Mouse (Mus musculus) bone marrow macrophage, adult 2 months (primary cell): ENCODE measurements at regions not wholly inside any gene's neighbourhood (a gene's known extent, or its start where the extent isn't known, plus 50 kb on each side); places are given as distances from the start of the nearest gene placed in this dataset.
A peak's percentile ranks its signal among the peaks of the same experiment; 100 is the strongest.

Source experiments
- H3K27ac ChIP-seq: 2 replicates; pipeline ENCODE4 v1.5.1; 2012; ENCODE audit warnings: low read depth, low read length; ENCODE audit not compliant: insufficient read depth
- H3K4me1 ChIP-seq: 2 replicates; pipeline ENCODE4 v1.6.1; 2012; ENCODE audit warnings: low read length; ENCODE audit not compliant: control insufficient read depth, insufficient read depth
- H3K4me3 ChIP-seq: 2 replicates; pipeline ENCODE4 v1.5.1; 2012; ENCODE audit warnings: mild to moderate bottlenecking, low read length, moderate library complexity; ENCODE audit not compliant: insufficient read depth
- CTCF ChIP-seq: IDR thresholded peaks from 2 replicates; pipeline ENCODE4 v1.5.1; 2012; ENCODE audit warnings: low read depth, mild to moderate bottlenecking, low read length, moderate library complexity
- POLR2A ChIP-seq: IDR thresholded peaks from 2 replicates; pipeline ENCODE4 v1.6.1; 2012; ENCODE audit warnings: mild to moderate bottlenecking, low read depth, low read length, borderline replicate concordance

DNA sequence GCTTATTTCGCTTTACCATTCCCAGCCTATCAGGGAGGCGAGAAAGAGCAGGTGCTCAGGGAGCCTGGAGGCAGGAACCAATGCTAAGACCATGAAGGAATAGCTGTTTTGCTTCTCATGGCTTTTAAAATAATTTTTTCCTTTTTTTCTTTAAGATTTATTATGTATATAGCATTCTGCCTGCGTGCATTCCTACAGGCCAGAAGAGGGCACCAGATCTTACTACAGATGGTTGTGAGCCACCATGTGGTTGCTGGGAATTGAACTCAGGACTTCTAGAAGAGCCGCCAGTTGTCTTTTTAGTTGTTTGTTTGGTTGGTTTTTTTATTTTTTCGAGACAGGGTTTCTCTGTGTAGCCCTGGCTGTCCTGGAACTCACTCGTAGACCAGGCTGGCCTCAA, 113.6 kb upstream of the Armc2 start:
- Histone ChIP-seq H3K4me1 (peaks cover 7% of the 10 kb centered on the region), H3K4me3 (no peak overlapping the region), H3K27ac (peak overlapping the region; percentile 40)
- TF ChIP-seq CTCF (0 out of 2 replicates have a peak, but pooled peaks have one; percentile 16), POLR2A (no peak)

DNA sequence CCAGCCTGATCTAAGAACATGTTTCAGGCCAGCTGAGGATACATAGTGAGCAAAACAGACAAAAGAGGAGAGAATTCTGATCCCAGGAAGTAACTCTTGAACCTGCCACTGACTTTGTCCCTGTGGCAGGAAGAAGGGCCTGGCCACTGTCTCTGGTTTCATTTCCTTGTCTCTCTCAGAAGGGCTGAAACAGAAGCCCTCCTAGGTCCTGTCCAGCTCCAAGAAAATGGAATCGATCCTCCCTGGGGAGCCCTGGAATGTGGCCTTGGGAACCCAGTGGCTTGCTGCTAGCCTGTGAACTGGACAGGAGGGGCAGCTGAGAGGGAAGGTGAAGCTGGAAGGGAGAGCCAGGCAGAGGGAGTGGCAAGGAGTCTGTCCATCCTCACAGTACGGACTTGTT, 113.1 kb upstream of the Armc2 start:
- Histone ChIP-seq H3K4me1 (peaks cover 7% of the 10 kb centered on the region), H3K4me3 (no peak overlapping the region), H3K27ac (peak overlapping the region; percentile 40)
- no peak for TF ChIP-seq POLR2A

GRCm38 (mm10) chr10:42127865-42128419, 109.7 kb upstream of the Armc2 start:
- no peak overlapping the region for H3K27ac ChIP-seq
- H3K4me1 ChIP-seq = peaks cover 10% of the 10 kb centered on the region
- no peak overlapping the region for H3K4me3 ChIP-seq
- no peak for TF ChIP-seq POLR2A
- TF ChIP-seq CTCF = no peak

- TF ChIP-seq POLR2A (no peak), CTCF (no peak)
- H3K4me3 ChIP-seq = no peak overlapping the region
- peaks cover 18% of the 10 kb centered on the region for H3K4me1 ChIP-seq
- H3K27ac ChIP-seq = no peak overlapping the region
Observed at GRCm38 (mm10) chr10:42126816-42127215, 108.6 kb upstream of the Armc2 start.

- TF ChIP-seq POLR2A (no peak), CTCF (no peak)
Observed at GRCm38 (mm10) chr10:42122768-42123635, 104.8 kb upstream of the Armc2 start.

DNA sequence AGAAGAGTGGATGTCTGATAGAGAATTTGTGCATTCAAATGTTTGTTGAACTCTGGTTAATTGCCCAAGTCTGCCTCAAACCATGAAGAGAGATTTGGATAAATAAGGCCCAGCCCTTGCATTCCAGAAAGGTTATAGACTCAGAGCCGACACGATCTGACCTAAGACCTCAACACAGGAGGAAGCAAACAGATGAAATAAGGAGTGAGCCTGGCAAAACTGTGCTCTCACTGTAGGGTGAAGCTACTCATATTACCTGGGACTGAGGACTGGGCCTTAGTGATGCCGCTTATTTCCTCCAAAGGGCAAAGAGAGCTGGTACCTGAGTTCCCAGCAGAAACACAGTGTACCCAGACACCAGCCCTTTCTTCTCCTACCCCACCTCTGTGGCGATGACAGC, 103.7 kb upstream of the Armc2 start:
- TF ChIP-seq POLR2A (no peak), CTCF (no peak)
- Histone ChIP-seq H3K27ac (no peak overlapping the region), H3K4me1 (peaks cover 20% of the 10 kb centered on the region), H3K4me3 (no peak overlapping the region)

More at GRCm38 (mm10) chr10:42122768-42123635, 104.8 kb upstream of the Armc2 start:
- Histone ChIP-seq H3K27ac (peak overlapping the region; percentile 55), H3K4me3 (no peak overlapping the region), H3K4me1 (peaks cover 20% of the 10 kb centered on the region)

DNA sequence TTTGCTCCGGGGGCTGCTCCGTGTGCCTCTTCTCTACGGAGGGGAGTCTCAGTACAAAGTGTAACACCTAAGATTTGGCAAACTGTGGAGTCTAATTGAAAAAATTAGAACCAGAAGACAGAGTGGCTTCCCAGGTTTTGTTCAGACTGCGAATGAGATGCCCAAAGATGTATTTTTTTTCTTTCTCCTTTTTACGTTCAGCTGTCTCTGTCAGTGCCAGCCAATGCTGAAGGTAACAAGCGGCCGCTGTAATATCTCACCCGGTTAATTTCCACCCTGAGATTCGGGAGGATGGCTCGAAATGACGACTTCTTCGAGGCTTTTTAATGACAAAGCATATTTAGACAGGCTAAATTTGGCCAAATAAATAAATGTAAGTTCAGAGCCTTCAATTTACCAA, 101.1 kb upstream of the Armc2 start:
- no peak overlapping the region for H3K27ac ChIP-seq

DNA sequence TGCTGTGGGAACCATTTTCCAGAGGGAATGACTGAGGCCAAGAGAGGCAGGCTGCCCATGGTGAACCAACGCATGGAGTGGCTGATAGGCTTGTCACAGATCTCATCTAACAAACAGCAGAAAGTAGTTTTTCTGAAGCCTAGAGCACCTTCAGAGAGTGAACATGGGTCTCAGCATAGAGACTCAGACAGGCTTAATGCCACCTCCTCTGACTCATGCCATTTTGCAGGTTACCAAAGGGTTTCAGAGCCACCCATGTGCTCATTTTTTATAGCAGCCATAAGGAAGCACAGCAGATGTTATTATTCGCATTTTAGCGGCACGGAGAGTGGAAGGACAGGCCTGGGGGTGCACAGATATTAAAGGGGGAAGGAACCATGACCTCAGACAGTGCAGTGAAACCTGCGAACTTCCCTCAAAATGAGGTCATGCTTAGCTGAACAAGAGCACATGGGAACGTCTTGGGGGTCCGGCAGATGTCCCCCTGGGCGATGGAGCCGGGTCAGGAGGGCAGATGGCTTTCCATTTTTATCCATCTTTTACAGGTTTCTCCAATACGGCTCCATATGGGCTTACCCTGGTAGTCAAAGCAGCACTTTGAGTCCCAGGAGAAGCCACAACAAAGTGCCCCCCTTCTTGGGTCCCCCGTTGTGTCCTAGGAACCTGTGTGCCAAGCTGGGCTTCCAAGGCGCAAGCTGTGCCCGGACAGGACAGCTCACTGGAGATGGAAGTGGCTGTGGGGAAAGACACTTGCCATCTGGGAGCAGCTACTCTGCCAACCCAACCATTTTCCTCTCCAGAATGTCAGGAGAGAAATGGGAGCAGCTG, 100.3 kb upstream of the Armc2 start:
- Histone ChIP-seq H3K4me3 (no peak overlapping the region), H3K27ac (no peak overlapping the region), H3K4me1 (peaks cover 38% of the 10 kb centered on the region)
- no peak for TF ChIP-seq CTCF
- TF ChIP-seq POLR2A = no peak

More for the DNA sequence above, 101.1 kb upstream of the Armc2 start:
- no peak overlapping the region for H3K4me3 ChIP-seq
- TF ChIP-seq POLR2A (no peak), CTCF (no peak)
- H3K4me1 ChIP-seq = peaks cover 38% of the 10 kb centered on the region

DNA sequence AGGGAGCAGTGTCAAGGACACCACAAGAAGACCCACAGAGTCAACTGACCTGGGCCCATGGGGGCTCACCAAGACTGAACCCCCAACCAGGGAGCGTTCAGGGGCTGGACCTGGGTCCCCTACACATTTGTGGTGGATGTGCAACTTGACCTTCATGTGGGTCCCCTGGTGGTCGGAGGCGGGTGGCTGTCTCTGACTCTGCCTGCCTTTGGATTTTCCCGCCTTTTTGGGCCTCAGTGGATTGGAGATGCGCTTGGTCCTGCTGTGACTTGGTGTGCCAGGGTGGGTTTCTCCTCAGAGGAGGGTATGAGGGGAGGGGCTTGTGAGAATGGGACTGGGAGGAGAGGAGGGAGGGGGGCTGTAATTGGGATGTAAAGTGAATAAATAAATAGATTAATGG, 99.3 kb upstream of the Armc2 start:
- H3K4me3 ChIP-seq = no peak overlapping the region
- no peak overlapping the region for H3K27ac ChIP-seq
- TF ChIP-seq CTCF (no peak), POLR2A (no peak)
- peaks cover 32% of the 10 kb centered on the region for H3K4me1 ChIP-seq
